Mouse (Mus musculus) limb, embryonic 11.5 days (tissue): Measurements from ENCODE around the gene Mpi. TPM values are rescaled to one million over a fixed set of nuclear protein-coding genes. Genes with fewer than 3 reads are reported as not detected.

Experiments
- ATAC-seq: fragments of 200-750 bp; cut with Nextera tagmentation; 2 replicates; pipeline ENCODE4 v1.8.0; 2017; ENCODE audit warnings: low read depth; ENCODE audit not compliant: insufficient number of reproducible peaks, low FRiP score, low TSS enrichment
- DNase-seq: peaks from one replicate; pipeline ENCODE4 v3.0.0-alpha.2; 2015; ENCODE audit warnings: low spot score
- H3K27ac ChIP-seq: fragments of 300-500 bp; sonication (generic); replicated peaks from 2 replicates; pipeline ENCODE4 v1.5.1; 2014; ENCODE audit warnings: low read depth, mild to moderate bottlenecking, low read length
- H3K27me3 ChIP-seq: fragments of 300-500 bp; sonication (generic); 2 replicates; pipeline ENCODE4 v1.6.1; 2014; ENCODE audit warnings: mild to moderate bottlenecking, low read length, mixed read lengths; ENCODE audit not compliant: control insufficient read depth, insufficient read depth
- H3K36me3 ChIP-seq: fragments of 300-500 bp; sonication (generic); 2 replicates; pipeline ENCODE4 v1.6.1; 2014; ENCODE audit warnings: mild to moderate bottlenecking, low read length, moderate library complexity, mixed read lengths; ENCODE audit not compliant: control insufficient read depth, insufficient read depth
- H3K4me1 ChIP-seq: fragments of 300-500 bp; sonication (generic); 2 replicates; pipeline ENCODE4 v1.6.1; 2014; ENCODE audit warnings: low read length, mixed read lengths; ENCODE audit not compliant: control insufficient read depth, insufficient read depth
- H3K4me2 ChIP-seq: fragments of 300-500 bp; sonication (generic); 2 replicates; pipeline ENCODE4 v1.6.1; 2014; ENCODE audit warnings: low read depth, mild to moderate bottlenecking, moderate library complexity; ENCODE audit not compliant: severe bottlenecking
- H3K4me3 ChIP-seq: fragments of 300-500 bp; sonication (generic); 2 replicates; pipeline ENCODE4 v1.5.1; 2014; ENCODE audit warnings: low read depth, low read length
- H3K9ac ChIP-seq: fragments of 300-500 bp; sonication (generic); 2 replicates; pipeline ENCODE4 v1.6.1; 2014; ENCODE audit warnings: mild to moderate bottlenecking, low read length
- H3K9me3 ChIP-seq: fragments of 300-500 bp; sonication (generic); 2 replicates; pipeline ENCODE4 v1.6.1; 2016; ENCODE audit warnings: low read length; ENCODE audit not compliant: control insufficient read depth
- WGBS: fragments of 180-500 bp; shearing (Covaris S2); extraction: QIAGEN DNeasy Blood & Tissue Kit; methylation state at CpG from one replicate; pipeline ENCODE4 v1.1.7; 2014; 5-methylcytosine and 5-hydroxymethylcytosine counted together
- polyA plus RNA-seq: library from polyadenylated mRNA; unstranded; fragments of >200 nt; fragmentation: Nextera tagmentation; extraction: Ambion mirVana; gene quantifications from 2 replicates; pipeline ENCODE4 v1.2.1, GENCODE M21; 2014

Gene Mpi
- polyA plus RNA-seq, 1 experiment from 2014 or later, result 43.5 TPM

DNA sequence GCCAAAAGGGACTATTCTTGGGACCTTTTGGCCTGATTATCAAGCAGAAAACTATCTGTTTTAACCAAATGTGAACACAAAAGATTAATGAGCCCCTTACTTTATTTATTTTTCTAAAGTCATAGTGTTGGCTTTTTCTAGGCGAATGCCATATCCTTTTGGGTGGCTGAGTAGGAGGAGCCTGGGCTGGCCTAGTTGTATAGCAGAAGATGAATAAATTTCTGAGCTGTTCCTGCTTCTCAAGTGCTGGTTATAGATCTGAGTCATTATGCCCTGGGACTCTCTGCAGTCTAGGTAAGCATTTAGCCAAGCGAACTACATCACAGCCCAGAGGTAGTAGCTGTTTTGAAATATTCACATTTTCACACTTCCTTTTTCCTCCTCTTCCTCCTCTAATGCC lies 27.0 kb downstream of the Mpi start:
- DNase-seq, result no peak
- H3K9ac ChIP-seq, result no peak overlapping the region
- WGBS, result 92% methylated on average over 2 of the region's 2 CpGs

GRCm38 (mm10) chr9:57524439-57524838 lies 28.1 kb downstream of the Mpi start:
- no peaks in the 10 kb centered on the region for H3K9me3 ChIP-seq
- H3K36me3 ChIP-seq, result no peaks in the 10 kb centered on the region
- H3K4me2 ChIP-seq, result no peak overlapping the region
- no peaks in the 10 kb centered on the region for H3K27me3 ChIP-seq
- no peak for DNase-seq
- no peak for ATAC-seq
- no peak overlapping the region for H3K4me3 ChIP-seq
- H3K4me1 ChIP-seq, result peaks cover 7% of the 10 kb centered on the region; the same call in 1 of the 2 replicates
- no peak overlapping the region for H3K27ac ChIP-seq
- no peak overlapping the region for H3K9ac ChIP-seq

More for the DNA sequence above, 27.0 kb downstream of the Mpi start:
- Histone ChIP-seq H3K27ac (no peak overlapping the region), H3K36me3 (no peaks in the 10 kb centered on the region), H3K9me3 (no peaks in the 10 kb centered on the region), H3K4me2 (no peak overlapping the region), H3K27me3 (no peaks in the 10 kb centered on the region), H3K4me3 (no peak overlapping the region), H3K4me1 (peaks cover 7% of the 10 kb centered on the region; the same call in 1 of the 2 replicates)
- ATAC-seq, result no peak

- DNase-seq (no peak), ATAC-seq (no peak)
- Histone ChIP-seq H3K4me3 (no peak overlapping the region), H3K9ac (no peak overlapping the region), H3K36me3 (no peaks in the 10 kb centered on the region), H3K27ac (no peak overlapping the region), H3K9me3 (no peaks in the 10 kb centered on the region), H3K27me3 (no peaks in the 10 kb centered on the region), H3K4me2 (no peak overlapping the region), H3K4me1 (peaks cover 7% of the 10 kb centered on the region; the same call in 1 of the 2 replicates)
- 86% methylated on average over 1 of the region's 1 CpGs for WGBS
These were observed 28.8 kb downstream of the Mpi start for GRCm38 (mm10) chr9:57523754-57524153.

DNA sequence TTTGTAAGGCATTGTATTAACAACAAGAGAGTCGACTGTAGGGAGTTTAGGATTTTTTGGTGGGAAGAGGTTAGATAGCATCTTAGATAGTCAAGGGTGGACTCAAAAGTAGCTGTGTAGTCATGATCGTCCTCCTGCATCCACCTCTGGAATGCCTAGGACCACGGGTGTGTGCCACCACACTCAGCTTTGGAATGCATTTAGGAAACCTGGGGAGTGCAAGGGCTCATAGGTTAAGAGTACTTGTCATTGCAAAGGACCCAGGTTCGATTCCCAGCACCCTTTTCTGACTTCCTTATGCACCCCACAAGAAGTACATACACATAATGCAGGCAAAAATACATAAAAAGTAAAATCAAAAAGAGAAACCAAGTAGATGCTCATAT lies 29.7 kb downstream of the Mpi start:
- ATAC-seq (no peak), DNase-seq (no peak)
- Histone ChIP-seq H3K4me2 (no peak overlapping the region; the same call in 1 of the 2 replicates), H3K9me3 (no peaks in the 10 kb centered on the region), H3K4me1 (peaks cover 7% of the 10 kb centered on the region; the same call in 1 of the 2 replicates), H3K4me3 (peak overlapping the region; percentile 96; the same call in 1 of the 2 replicates), H3K27ac (no peak overlapping the region), H3K36me3 (no peaks in the 10 kb centered on the region), H3K27me3 (no peaks in the 10 kb centered on the region), H3K9ac (no peak overlapping the region)
- WGBS, result 77% methylated on average over 4 of the region's 4 CpGs

DNA sequence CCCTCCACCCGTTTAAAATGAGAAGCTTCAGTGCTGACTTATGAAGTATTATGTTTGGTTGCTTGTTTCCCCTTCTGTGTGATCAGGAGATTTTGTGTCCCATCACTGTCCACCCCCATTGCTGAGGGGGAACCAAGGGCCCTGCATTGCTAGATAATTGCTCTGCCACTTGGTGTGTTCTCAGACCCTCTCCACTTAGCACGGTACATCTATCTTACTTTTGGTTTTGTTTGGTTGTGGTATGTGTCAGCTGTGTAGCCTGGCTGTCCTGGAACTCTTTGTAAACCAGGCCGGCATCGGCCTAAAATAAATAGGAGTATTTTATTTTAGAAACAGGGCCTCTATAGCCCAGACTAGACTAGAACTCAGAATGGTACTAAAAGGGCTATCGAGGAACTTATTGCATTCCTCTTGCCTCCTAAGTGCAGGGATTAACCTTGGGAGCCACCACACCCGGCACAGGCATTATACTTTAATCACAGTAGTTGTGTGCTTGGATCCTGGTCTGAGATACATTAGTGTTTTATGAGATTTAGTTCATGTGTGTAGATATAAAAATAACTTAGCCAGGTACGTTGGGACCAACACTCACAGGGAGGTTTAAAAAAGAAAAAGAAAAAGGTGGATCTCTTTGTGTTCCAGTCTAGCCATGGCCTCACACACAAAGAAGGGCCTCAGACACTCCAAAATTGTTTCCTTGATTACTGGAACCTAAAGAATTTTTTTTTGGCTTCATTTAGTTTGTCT lies 30.3 kb downstream of the Mpi start:
- no peak for ATAC-seq
- H3K27ac ChIP-seq, result no peak overlapping the region
- peak overlapping the region; percentile 93 for H3K9ac ChIP-seq
- H3K4me2 ChIP-seq, result peak overlapping the region; percentile 87
- H3K4me1 ChIP-seq, result peaks cover 7% of the 10 kb centered on the region; the same call in 1 of the 2 replicates
- WGBS, result 42% methylated on average over 7 of the region's 7 CpGs
- H3K36me3 ChIP-seq, result no peaks in the 10 kb centered on the region
- H3K4me3 ChIP-seq, result peak overlapping the region; percentile 96
- no peak for DNase-seq
- no peaks in the 10 kb centered on the region for H3K9me3 ChIP-seq
- no peaks in the 10 kb centered on the region for H3K27me3 ChIP-seq

DNA sequence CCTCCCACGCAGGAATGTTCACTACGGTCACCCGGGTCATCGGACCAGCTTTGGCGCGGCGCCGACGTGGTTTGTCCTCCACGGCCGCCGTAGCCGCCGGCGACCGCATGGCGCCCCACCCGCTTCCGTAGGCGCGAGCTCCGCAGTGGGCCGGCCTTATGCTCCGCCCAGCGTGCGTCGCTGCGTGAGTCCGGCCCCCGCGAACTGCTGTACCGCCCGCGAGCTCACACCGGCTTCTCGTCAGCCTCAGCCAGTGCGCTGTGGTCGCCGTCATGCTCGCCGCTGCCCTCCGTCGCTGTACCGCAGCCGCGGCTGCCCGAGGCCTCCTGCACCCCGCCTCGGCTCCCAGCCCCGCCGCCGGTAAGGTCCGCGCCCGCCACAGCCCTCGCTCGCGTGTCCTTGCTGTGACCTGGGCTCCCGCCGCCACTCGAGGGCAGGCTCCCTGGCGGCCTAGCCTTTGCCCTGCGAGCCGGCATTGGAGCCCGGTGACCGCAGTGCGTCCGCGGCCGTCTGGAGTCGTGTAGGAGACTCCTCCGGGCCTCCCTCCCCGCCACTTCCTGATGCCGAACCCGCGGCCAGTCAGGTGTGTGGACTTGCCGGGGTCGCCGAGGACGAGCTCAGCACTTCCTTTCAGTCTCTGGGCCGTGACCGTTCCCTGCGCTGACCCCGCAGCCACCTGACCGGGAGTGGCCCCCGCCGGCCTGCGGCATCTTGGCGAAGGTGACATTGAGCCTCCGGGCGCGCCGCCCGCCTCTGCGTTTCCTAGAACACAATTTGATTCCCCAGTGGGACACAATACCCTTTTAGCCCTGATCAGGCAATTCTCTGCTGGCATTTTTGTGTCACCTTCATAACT lies 31.3 kb downstream of the Mpi start, which contains the start of gene Cox5a:
Gene Cox5a (plus strand): TSS at position 219 of the 856 bp plus-strand sequence.
- DNase-seq (peak; percentile 91), ATAC-seq (peak; percentile 92)
- H3K4me3 ChIP-seq, result peak within 1 kb of the TSS; percentile 96
- H3K9ac ChIP-seq, result peak within 1 kb of the TSS; percentile 93
- WGBS, result under 1% methylated on average over 90 of the region's 95 CpGs
- peak within 1 kb of the TSS; percentile 87 for H3K4me2 ChIP-seq
- no peaks in the 10 kb centered on the region for H3K9me3 ChIP-seq
- peaks cover 7% of the 10 kb centered on the region; the same call in 1 of the 2 replicates for H3K4me1 ChIP-seq
- H3K27ac ChIP-seq, result peak within 1 kb of the TSS; percentile 83
- H3K27me3 ChIP-seq, result no peaks in the 10 kb centered on the region
- H3K36me3 ChIP-seq, result no peaks in the 10 kb centered on the region

GRCm38 (mm10) chr9:57520375-57521055 lies 32.0 kb downstream of the Mpi start:
- H3K36me3 ChIP-seq, result no peaks in the 10 kb centered on the region
- no peak overlapping the region for H3K27ac ChIP-seq
- WGBS, result 25% methylated on average over 16 of the region's 16 CpGs
- ATAC-seq (0 out of 2 replicates have a peak, but pooled peaks have one; percentile 14), DNase-seq (no peak)
- no peaks in the 10 kb centered on the region for H3K9me3 ChIP-seq
- H3K27me3 ChIP-seq, result no peaks in the 10 kb centered on the region
- peak overlapping the region; percentile 96 for H3K4me3 ChIP-seq
- peak overlapping the region; percentile 93 for H3K9ac ChIP-seq
- peaks cover 7% of the 10 kb centered on the region; the same call in 1 of the 2 replicates for H3K4me1 ChIP-seq
- peak overlapping the region; percentile 87 for H3K4me2 ChIP-seq

- peaks cover 3% of the 10 kb centered on the region; the same call in 1 of the 2 replicates for H3K4me1 ChIP-seq
- no peaks in the 10 kb centered on the region for H3K9me3 ChIP-seq
- ATAC-seq (no peak), DNase-seq (peak; percentile 83)
- H3K27me3 ChIP-seq, result no peaks in the 10 kb centered on the region
- WGBS, result 9% methylated on average over 3 of the region's 3 CpGs
- no peak overlapping the region for H3K27ac ChIP-seq
- no peaks in the 10 kb centered on the region for H3K36me3 ChIP-seq
- no peak overlapping the region for H3K4me2 ChIP-seq
- H3K9ac ChIP-seq, result no peak overlapping the region
- H3K4me3 ChIP-seq, result no peak overlapping the region
These were observed 35.5 kb downstream of the Mpi start for GRCm38 (mm10) chr9:57517113-57517512.
